Mouse (Mus musculus): ENCODE measurements around the gene Sun1. TPM values are rescaled to one million over a fixed set of nuclear protein-coding genes. Genes with fewer than 3 reads are reported as not detected.

Sun1 gene
- polyA plus RNA-seq, 1 experiment from 2014 or later: 35.0 TPM

GRCm38 (mm10) chr5:139220610-139221009 lies 20.2 kb downstream of the Sun1 start:
- WGBS: 80% methylated on average over 4 of the region's 4 CpGs
- H3K9me3 ChIP-seq (replicated peaks; ENCODE audit: low read length): no peaks in the 10 kb centered on the region
- DNase-seq (ENCODE audit: low spot score): peak; percentile 31
- no peak overlapping the region for H3K4me2 ChIP-seq (ENCODE audit: low read length)
- TF ChIP-seq CTCF (IDR thresholded peaks at IDR 0.05; ENCODE audit: low read depth): no peak
- no peaks in the 10 kb centered on the region for H3K27me3 ChIP-seq (ENCODE audit: insufficient read depth, low read length)
- H3K4me3 ChIP-seq (replicated peaks; ENCODE audit: low read depth, low read length): no peak overlapping the region
- H3K9ac ChIP-seq (ENCODE audit: low read depth, low read length): no peak overlapping the region
- no peak for ATAC-seq (replicated peaks; ENCODE audit: low FRiP score, low read depth)
- H3K27ac ChIP-seq: no peak overlapping the region
- peaks cover 28% of the 10 kb centered on the region for H3K36me3 ChIP-seq (ENCODE audit: insufficient read depth, low read length)
- no peaks in the 10 kb centered on the region for H3K4me1 ChIP-seq (replicated peaks; ENCODE audit: insufficient read depth, low read length)

- 96% methylated on average over 10 of the region's 10 CpGs for WGBS
- no peak for DNase-seq (ENCODE audit: low spot score)
- Histone ChIP-seq H3K9ac (ENCODE audit: low read depth, low read length) (no peak overlapping the region), H3K36me3 (ENCODE audit: insufficient read depth, low read length) (peaks cover 44% of the 10 kb centered on the region), H3K4me1 (replicated peaks; ENCODE audit: insufficient read depth, low read length) (no peaks in the 10 kb centered on the region), H3K4me3 (replicated peaks; ENCODE audit: low read depth, low read length) (no peak overlapping the region), H3K9me3 (replicated peaks; ENCODE audit: low read length) (no peaks in the 10 kb centered on the region), H3K27ac (no peak overlapping the region), H3K4me2 (ENCODE audit: low read length) (no peak overlapping the region), H3K27me3 (ENCODE audit: insufficient read depth, low read length) (no peaks in the 10 kb centered on the region)
- no peak for TF ChIP-seq CTCF (IDR thresholded peaks at IDR 0.05; ENCODE audit: low read depth)
- no peak for ATAC-seq (replicated peaks; ENCODE audit: low FRiP score, low read depth)
These were observed 22.9 kb downstream of the Sun1 start for GRCm38 (mm10) chr5:139223331-139223730.

- Histone ChIP-seq H3K4me2 (ENCODE audit: low read length) (no peak overlapping the region), H3K4me1 (replicated peaks; ENCODE audit: insufficient read depth, low read length) (no peaks in the 10 kb centered on the region), H3K27me3 (ENCODE audit: insufficient read depth, low read length) (no peaks in the 10 kb centered on the region), H3K4me3 (replicated peaks; ENCODE audit: low read depth, low read length) (no peak overlapping the region), H3K36me3 (ENCODE audit: insufficient read depth, low read length) (peaks cover 60% of the 10 kb centered on the region), H3K9ac (ENCODE audit: low read depth, low read length) (no peak overlapping the region), H3K27ac (no peak overlapping the region), H3K9me3 (replicated peaks; ENCODE audit: low read length) (no peaks in the 10 kb centered on the region)
- 92% methylated on average over 4 of the region's 4 CpGs for WGBS
- no peak; the same call in 1 of the 2 replicates for ATAC-seq (replicated peaks; ENCODE audit: low FRiP score, low read depth)
- DNase-seq (ENCODE audit: low spot score): no peak
- no peak for TF ChIP-seq CTCF (IDR thresholded peaks at IDR 0.05; ENCODE audit: low read depth)
These were observed 26.8 kb downstream of the Sun1 start for GRCm38 (mm10) chr5:139227236-139227635.

GRCm38 (mm10) chr5:139227645-139228044 lies 27.2 kb downstream of the Sun1 start:
- no peak overlapping the region for H3K4me3 ChIP-seq (replicated peaks; ENCODE audit: low read depth, low read length)
- peaks cover 64% of the 10 kb centered on the region for H3K36me3 ChIP-seq (ENCODE audit: insufficient read depth, low read length)
- TF ChIP-seq CTCF (IDR thresholded peaks at IDR 0.05; ENCODE audit: low read depth): no peak
- no peak overlapping the region for H3K4me2 ChIP-seq (ENCODE audit: low read length)
- H3K4me1 ChIP-seq (replicated peaks; ENCODE audit: insufficient read depth, low read length): no peaks in the 10 kb centered on the region
- H3K27me3 ChIP-seq (ENCODE audit: insufficient read depth, low read length): no peaks in the 10 kb centered on the region
- ATAC-seq (replicated peaks; ENCODE audit: low FRiP score, low read depth): no peak
- H3K27ac ChIP-seq: no peak overlapping the region
- H3K9ac ChIP-seq (ENCODE audit: low read depth, low read length): no peak overlapping the region
- no peaks in the 10 kb centered on the region for H3K9me3 ChIP-seq (replicated peaks; ENCODE audit: low read length)
- no peak for DNase-seq (ENCODE audit: low spot score)
- WGBS: 92% methylated on average over 2 of the region's 2 CpGs

GRCm38 (mm10) chr5:139228318-139228717 lies 27.9 kb downstream of the Sun1 start:
- Histone ChIP-seq H3K9me3 (replicated peaks; ENCODE audit: low read length) (no peaks in the 10 kb centered on the region), H3K4me2 (ENCODE audit: low read length) (no peak overlapping the region), H3K4me1 (replicated peaks; ENCODE audit: insufficient read depth, low read length) (no peaks in the 10 kb centered on the region), H3K4me3 (replicated peaks; ENCODE audit: low read depth, low read length) (no peak overlapping the region), H3K27ac (no peak overlapping the region), H3K27me3 (ENCODE audit: insufficient read depth, low read length) (no peaks in the 10 kb centered on the region), H3K36me3 (ENCODE audit: insufficient read depth, low read length) (peaks cover 63% of the 10 kb centered on the region), H3K9ac (ENCODE audit: low read depth, low read length) (no peak overlapping the region)
- ATAC-seq (replicated peaks; ENCODE audit: low FRiP score, low read depth) (no peak), DNase-seq (ENCODE audit: low spot score) (no peak)
- WGBS: 95% methylated on average over 3 of the region's 3 CpGs
- TF ChIP-seq CTCF (IDR thresholded peaks at IDR 0.05; ENCODE audit: low read depth): no peak

- no peaks in the 10 kb centered on the region for H3K4me1 ChIP-seq (replicated peaks; ENCODE audit: insufficient read depth, low read length)
- no peaks in the 10 kb centered on the region for H3K27me3 ChIP-seq (ENCODE audit: insufficient read depth, low read length)
- H3K36me3 ChIP-seq (ENCODE audit: insufficient read depth, low read length): peaks cover 66% of the 10 kb centered on the region
- no peak for TF ChIP-seq CTCF (IDR thresholded peaks at IDR 0.05; ENCODE audit: low read depth)
- no peak overlapping the region for H3K4me3 ChIP-seq (replicated peaks; ENCODE audit: low read depth, low read length)
- 96% methylated on average over 3 of the region's 3 CpGs for WGBS
- H3K4me2 ChIP-seq (ENCODE audit: low read length): no peak overlapping the region
- no peak overlapping the region for H3K27ac ChIP-seq
- DNase-seq (ENCODE audit: low spot score): no peak
- H3K9me3 ChIP-seq (replicated peaks; ENCODE audit: low read length): no peaks in the 10 kb centered on the region
- ATAC-seq (replicated peaks; ENCODE audit: low FRiP score, low read depth): no peak
- no peak overlapping the region for H3K9ac ChIP-seq (ENCODE audit: low read depth, low read length)
These were observed 29.3 kb downstream of the Sun1 start for GRCm38 (mm10) chr5:139229716-139230115.

- ATAC-seq (replicated peaks; ENCODE audit: low FRiP score, low read depth) (no peak), DNase-seq (ENCODE audit: low spot score) (no peak)
- no peak overlapping the region for H3K4me2 ChIP-seq (ENCODE audit: low read length)
- H3K27ac ChIP-seq: no peak overlapping the region
- WGBS: 91% methylated on average over 3 of the region's 3 CpGs
- H3K4me3 ChIP-seq (replicated peaks; ENCODE audit: low read depth, low read length): no peak overlapping the region
- no peak for TF ChIP-seq CTCF (IDR thresholded peaks at IDR 0.05; ENCODE audit: low read depth)
- no peaks in the 10 kb centered on the region for H3K27me3 ChIP-seq (ENCODE audit: insufficient read depth, low read length)
- no peaks in the 10 kb centered on the region for H3K9me3 ChIP-seq (replicated peaks; ENCODE audit: low read length)
- peaks cover 59% of the 10 kb centered on the region for H3K36me3 ChIP-seq (ENCODE audit: insufficient read depth, low read length)
- H3K9ac ChIP-seq (ENCODE audit: low read depth, low read length): no peak overlapping the region
- H3K4me1 ChIP-seq (replicated peaks; ENCODE audit: insufficient read depth, low read length): no peaks in the 10 kb centered on the region
These were observed 31.6 kb downstream of the Sun1 start for GRCm38 (mm10) chr5:139232083-139232482.
